Mouse (Mus musculus): ENCODE data around the gene Carf. TPM values are rescaled to one million over a fixed set of nuclear protein-coding genes. Genes with fewer than 3 reads are reported as not detected.
"Not testable (repeated sequence)": the region's sequence is repeated elsewhere in the genome, so short reads cannot be mapped to it uniquely, and the experiment has no call there.

Carf gene
- polyA plus RNA-seq, 1 experiment from 2014 or later = 4.9 TPM

- no peaks in the 10 kb centered on the region for H3K36me3 ChIP-seq
- H3K27me3 ChIP-seq (replicated peaks) = no peaks in the 10 kb centered on the region
- H3K27ac ChIP-seq = no peak overlapping the region
- no peaks in the 10 kb centered on the region for H3K9me3 ChIP-seq
- ATAC-seq = no peak
- H3K9ac ChIP-seq = no peak overlapping the region
- H3K4me2 ChIP-seq (replicated peaks) = no peak overlapping the region
- 64% methylated on average over 7 of the region's 7 CpGs for WGBS
- no peak overlapping the region for H3K4me3 ChIP-seq (replicated peaks)
- no peaks in the 10 kb centered on the region for H3K4me1 ChIP-seq (replicated peaks)
Measured at GRCm38 (mm10) chr1:60117721-60118455, 19.8 kb downstream of the Carf start.

- no peaks in the 10 kb centered on the region for H3K27me3 ChIP-seq (replicated peaks)
- H3K4me1 ChIP-seq (replicated peaks) = no peaks in the 10 kb centered on the region
- H3K27ac ChIP-seq = no peak overlapping the region
- WGBS = 62% methylated on average over 9 of the region's 9 CpGs
- H3K4me3 ChIP-seq (replicated peaks) = no peak overlapping the region
- ATAC-seq = no peak
- H3K9ac ChIP-seq = no peak overlapping the region
- no peaks in the 10 kb centered on the region for H3K9me3 ChIP-seq
- no peaks in the 10 kb centered on the region for H3K36me3 ChIP-seq
- no peak overlapping the region for H3K4me2 ChIP-seq (replicated peaks)
Measured at GRCm38 (mm10) chr1:60137346-60137745, 39.3 kb downstream of the Carf start.

- H3K27me3 ChIP-seq (replicated peaks) = no peaks in the 10 kb centered on the region
- H3K4me2 ChIP-seq (replicated peaks) = no peak overlapping the region
- WGBS = 66% methylated on average over 5 of the region's 5 CpGs
- no peak for ATAC-seq
- H3K4me3 ChIP-seq (replicated peaks) = no peak overlapping the region
- no peaks in the 10 kb centered on the region for H3K9me3 ChIP-seq
- no peaks in the 10 kb centered on the region for H3K4me1 ChIP-seq (replicated peaks)
- H3K36me3 ChIP-seq = no peaks in the 10 kb centered on the region
- no peak overlapping the region for H3K27ac ChIP-seq
- H3K9ac ChIP-seq = no peak overlapping the region
Measured at GRCm38 (mm10) chr1:60152700-60153099, 54.7 kb downstream of the Carf start.

- Histone ChIP-seq H3K4me3 (replicated peaks) (no peak overlapping the region), H3K27me3 (replicated peaks) (no peaks in the 10 kb centered on the region), H3K9me3 (no peaks in the 10 kb centered on the region), H3K27ac (no peak overlapping the region), H3K9ac (no peak overlapping the region), H3K4me1 (replicated peaks) (no peaks in the 10 kb centered on the region), H3K36me3 (no peaks in the 10 kb centered on the region), H3K4me2 (replicated peaks) (no peak overlapping the region)
- 89% methylated on average over 7 of the region's 7 CpGs for WGBS
- ATAC-seq = no peak
Measured at GRCm38 (mm10) chr1:60156651-60157050, 58.6 kb downstream of the Carf start.

GRCm38 (mm10) chr1:60158411-60158810 lies 60.4 kb downstream of the Carf start:
- no peaks in the 10 kb centered on the region for H3K9me3 ChIP-seq
- no peak overlapping the region for H3K4me2 ChIP-seq (replicated peaks)
- no peak overlapping the region for H3K4me3 ChIP-seq (replicated peaks)
- H3K4me1 ChIP-seq (replicated peaks) = no peaks in the 10 kb centered on the region
- no peak for ATAC-seq
- no peaks in the 10 kb centered on the region for H3K36me3 ChIP-seq
- H3K27me3 ChIP-seq (replicated peaks) = no peaks in the 10 kb centered on the region
- WGBS = 56% methylated on average over 3 of the region's 3 CpGs
- H3K9ac ChIP-seq = no peak overlapping the region
- no peak overlapping the region for H3K27ac ChIP-seq

- Histone ChIP-seq H3K4me2 (replicated peaks) (no peak overlapping the region), H3K4me1 (replicated peaks) (no peaks in the 10 kb centered on the region), H3K27me3 (replicated peaks) (no peaks in the 10 kb centered on the region), H3K27ac (no peak overlapping the region), H3K9ac (no peak overlapping the region), H3K36me3 (no peaks in the 10 kb centered on the region), H3K4me3 (replicated peaks) (no peak overlapping the region), H3K9me3 (no peaks in the 10 kb centered on the region)
- WGBS = 86% methylated on average over 3 of the region's 3 CpGs
- no peak for ATAC-seq
Measured at GRCm38 (mm10) chr1:60163676-60164075, 65.6 kb downstream of the Carf start.

- Histone ChIP-seq H3K4me1 (replicated peaks) (no peaks in the 10 kb centered on the region), H3K4me3 (replicated peaks) (no peak overlapping the region), H3K4me2 (replicated peaks) (no peak overlapping the region), H3K36me3 (no peaks in the 10 kb centered on the region), H3K9ac (no peak overlapping the region), H3K27ac (no peak overlapping the region), H3K27me3 (replicated peaks) (no peaks in the 10 kb centered on the region), H3K9me3 (no peaks in the 10 kb centered on the region)
- 63% methylated on average over 2 of the region's 2 CpGs for WGBS
- ATAC-seq = no peak
Measured at GRCm38 (mm10) chr1:60169626-60170025, 71.6 kb downstream of the Carf start.

GRCm38 (mm10) chr1:60170251-60170650 lies 72.2 kb downstream of the Carf start:
- no peak overlapping the region for H3K4me3 ChIP-seq (replicated peaks)
- H3K4me2 ChIP-seq (replicated peaks) = no peak overlapping the region
- WGBS = 66% methylated on average over 2 of the region's 2 CpGs
- H3K27me3 ChIP-seq (replicated peaks) = no peaks in the 10 kb centered on the region
- ATAC-seq = no peak
- H3K36me3 ChIP-seq = no peaks in the 10 kb centered on the region
- no peaks in the 10 kb centered on the region for H3K4me1 ChIP-seq (replicated peaks)
- H3K27ac ChIP-seq = no peak overlapping the region
- no peak overlapping the region for H3K9ac ChIP-seq
- H3K9me3 ChIP-seq = no peaks in the 10 kb centered on the region

- H3K27me3 ChIP-seq (replicated peaks) = no peaks in the 10 kb centered on the region
- no peaks in the 10 kb centered on the region for H3K4me1 ChIP-seq (replicated peaks)
- ATAC-seq = no peak
- no peak overlapping the region for H3K4me3 ChIP-seq (replicated peaks)
- no peak overlapping the region for H3K27ac ChIP-seq
- H3K36me3 ChIP-seq = no peaks in the 10 kb centered on the region
- H3K9me3 ChIP-seq = no peaks in the 10 kb centered on the region
- no peak overlapping the region for H3K9ac ChIP-seq
- H3K4me2 ChIP-seq (replicated peaks) = no peak overlapping the region
- WGBS = 86% methylated on average over 3 of the region's 3 CpGs
Measured at GRCm38 (mm10) chr1:60173119-60173518, 75.1 kb downstream of the Carf start.

GRCm38 (mm10) chr1:60177814-60178213 lies 79.8 kb downstream of the Carf start:
- not testable (repeated sequence) for H3K36me3 ChIP-seq; H3K9me3 ChIP-seq; H3K27ac ChIP-seq; H3K27me3 ChIP-seq (replicated peaks); H3K4me2 ChIP-seq (replicated peaks); H3K4me1 ChIP-seq (replicated peaks); H3K9ac ChIP-seq; H3K4me3 ChIP-seq (replicated peaks); ATAC-seq
- 84% methylated on average over 1 of the region's 1 CpGs for WGBS

- Histone ChIP-seq H3K4me1 (replicated peaks) (peaks cover 7% of the 10 kb centered on the region; the same call in 1 of the 2 replicates), H3K36me3 (no peaks in the 10 kb centered on the region), H3K27ac (no peak overlapping the region), H3K9me3 (no peaks in the 10 kb centered on the region), H3K9ac (no peak overlapping the region; the same call in 1 of the 2 replicates), H3K4me3 (replicated peaks) (peak overlapping the region; percentile 98; the same call in 1 of the 2 replicates), H3K4me2 (replicated peaks) (peak overlapping the region; percentile 53), H3K27me3 (replicated peaks) (no peaks in the 10 kb centered on the region)
- no peak for ATAC-seq
- 23% methylated on average over 4 of the region's 4 CpGs for WGBS
Measured at GRCm38 (mm10) chr1:60179376-60179775, 81.3 kb downstream of the Carf start.

GRCm38 (mm10) chr1:60179932-60180783 lies 82.1 kb downstream of the Carf start, which contains the start of gene Nbeal1:
Gene Nbeal1 (plus strand): TSS chr1:60180599.
- Histone ChIP-seq H3K9ac (peak within 1 kb of the TSS; percentile 91), H3K4me3 (replicated peaks) (peak within 1 kb of the TSS; percentile 98), H3K9me3 (no peaks in the 10 kb centered on the region), H3K36me3 (no peaks in the 10 kb centered on the region), H3K27ac (peak within 1 kb of the TSS; percentile 94), H3K4me2 (replicated peaks) (peak within 1 kb of the TSS; percentile 57), H3K4me1 (replicated peaks) (peaks cover 7% of the 10 kb centered on the region; the same call in 1 of the 2 replicates), H3K27me3 (replicated peaks) (no peaks in the 10 kb centered on the region)
- ATAC-seq = peak; percentile 99
- WGBS = under 1% methylated on average over 55 of the region's 74 CpGs

Measured in intestine, embryonic 15.5 days (tissue).